Mouse (Mus musculus): ENCODE data around the gene Plekha7.
"Not testable (repeated sequence)": the region's sequence is repeated elsewhere in the genome, so short reads cannot be mapped to it uniquely, and the experiment has no call there.

Gene Plekha7

GRCm38 (mm10) chr7:116092710-116093465, 215.3 kb downstream of the Plekha7 start:
- intact Hi-C loops (cut with DNase I), result no loop called here

- intact Hi-C loops (cut with DNase I), result not testable (repeated sequence)
Observed at GRCm38 (mm10) chr7:116084366-116084765, 223.8 kb downstream of the Plekha7 start, which contains the start of gene Gm4353. Gm4353 (minus strand) TSS chr7:116084635.

Measured in adrenal gland (tissue).